ENCODE assay signal across 13 mouse cellular contexts in genomic region chr19:16784879-16785278, GRCm38 (mm10). TPM values are rescaled to one million over a fixed set of nuclear protein-coding genes. Genes with fewer than 3 reads are reported as not detected.
A peak's percentile ranks its signal among the peaks of the same experiment; 100 is the strongest.
DNase-seq lines count a peak whose midpoint lies in the region; ATAC-seq and TF ChIP-seq lines count a peak whose summit lies in the region.
"Had no signal": no experiment of that assay in that cellular context is flagged by ENCODE, and none has a peak within 500 bp of the region (broad histone marks: within the 10 kb centered on the region; RNA-seq: fewer than 3 reads in every experiment).

No protein-coding gene starts in this region.

- peak; percentile 30 for DNase-seq in forebrain, postnatal 0 days
- DNase-seq in liver, adult 2 months (ENCODE audit: extremely low read depth, low read depth, low spot score): peak; percentile 55
- no peak for DNase-seq in liver, embryonic 11.5 days (ENCODE audit: low spot score)
- peak; percentile 41 for DNase-seq in CH12.LX (ENCODE audit: extremely low read depth)
- DNase-seq in c-Kit-positive CD71-positive TER-119-negative erythroid progenitor cells, embryonic 14.5 days (ENCODE audit: low read depth): peak; percentile 33
- no peak for DNase-seq in layer of hippocampus, adult 18-20 months (ENCODE audit: low spot score in 2 of 2)
- DNase-seq: adrenal gland, postnatal 36 days had no signal

- no peaks in the 10 kb centered on the region for H3K79me2 ChIP-seq in liver, adult 2 months (ENCODE audit: control insufficient read depth, insufficient read depth, low read length)
- 0 out of 2 replicates have a peak, but pooled peaks cover 8% of the 10 kb centered on the region for H3K79me2 ChIP-seq in CH12.LX (replicated peaks; ENCODE audit: control insufficient read depth, extremely low read depth, insufficient read depth, poor library complexity, severe bottlenecking)

- 17% methylated on average over 3 of the region's 3 CpGs for WGBS in forebrain, postnatal 0 days
- WGBS in forebrain, embryonic 15.5 days: 28% methylated on average over 3 of the region's 3 CpGs
- WGBS in liver, adult 2 months: 28% methylated on average over 3 of the region's 3 CpGs
- 30% methylated on average over 3 of the region's 3 CpGs for WGBS in liver, embryonic 11.5 days

- H3K27me3 ChIP-seq in forebrain, postnatal 0 days (ENCODE audit: insufficient read depth, low read length): 0 out of 2 replicates have a peak, but pooled peaks cover 3% of the 10 kb centered on the region
- peaks cover 8% of the 10 kb centered on the region; the same call in 1 of the 2 replicates for H3K27me3 ChIP-seq in forebrain, embryonic 15.5 days
- no peaks in the 10 kb centered on the region for H3K27me3 ChIP-seq in liver, adult 2 months (ENCODE audit: control insufficient read depth, insufficient read depth, low read length)
- no peaks in the 10 kb centered on the region for H3K27me3 ChIP-seq in liver, embryonic 11.5 days (replicated peaks; ENCODE audit: control insufficient read depth, insufficient read depth, low read length)
- peaks cover 3% of the 10 kb centered on the region for H3K27me3 ChIP-seq in CH12.LX (replicated peaks)
- H3K27me3 ChIP-seq: stomach, embryonic 15.5 days had no signal

- TF ChIP-seq RAD21 in CH12.LX (IDR thresholded peaks at IDR 0.05; ENCODE audit: low read depth, low read length): peak; percentile 72

- dilution Hi-C loops in CH12.LX (cut with MboI; ENCODE audit: extremely low pct_ligation_motif_present, extremely low pct_unique_long_range_greater_than_20kb, low sequenced_read_pairs): no loop called here

- H3K4me1 ChIP-seq in forebrain, postnatal 0 days (ENCODE audit: insufficient read depth): no peaks in the 10 kb centered on the region; the same call in 1 of the 2 replicates
- H3K4me1 ChIP-seq in forebrain, embryonic 15.5 days: peaks cover 8% of the 10 kb centered on the region
- peaks cover 3% of the 10 kb centered on the region; the same call in 1 of the 2 replicates for H3K4me1 ChIP-seq in liver, adult 2 months (ENCODE audit: control insufficient read depth, insufficient read depth, low read length)
- H3K4me1 ChIP-seq in liver, embryonic 11.5 days (replicated peaks; ENCODE audit: control insufficient read depth, insufficient read depth, low read length): no peaks in the 10 kb centered on the region
- peaks cover 4 to 7% of the 10 kb centered on the region in 2 experiments; a peak in 3 of 4 replicates for H3K4me1 ChIP-seq in CH12.LX (ENCODE audit: control insufficient read depth in 1 of 2, insufficient read depth in 2 of 2)
- H3K4me1 ChIP-seq: stomach, embryonic 15.5 days had no signal

- H3K36me3 ChIP-seq in forebrain, postnatal 0 days (ENCODE audit: insufficient read depth): no peaks in the 10 kb centered on the region
- H3K36me3 ChIP-seq in forebrain, embryonic 15.5 days: no peaks in the 10 kb centered on the region
- H3K36me3 ChIP-seq in liver, adult 2 months (ENCODE audit: control insufficient read depth, insufficient read depth, low read length): no peaks in the 10 kb centered on the region
- no peaks in the 10 kb centered on the region for H3K36me3 ChIP-seq in liver, embryonic 11.5 days (ENCODE audit: control insufficient read depth, insufficient read depth, low read length)
- no peaks in the 10 kb centered on the region for H3K36me3 ChIP-seq in CH12.LX (replicated peaks in 1 of 2; ENCODE audit: control insufficient read depth in 1 of 2, insufficient read depth in 1 of 2, low read length in 1 of 2)
- H3K36me3 ChIP-seq: forebrain, embryonic 12.5 days; stomach, embryonic 15.5 days had no signal

- TF ChIP-seq POLR2A in liver, adult 2 months (IDR thresholded peaks at IDR 0.05; ENCODE audit: extremely low read depth, insufficient read depth, low read length): no peak
- TF ChIP-seq POLR2A in CH12.LX (IDR thresholded peaks at IDR 0.05; ENCODE audit: low read depth, low read length): no peak

- no peak for ATAC-seq in forebrain, postnatal 0 days
- no peak for ATAC-seq in forebrain, embryonic 15.5 days (replicated peaks)
- ATAC-seq in liver, embryonic 11.5 days (replicated peaks; ENCODE audit: low FRiP score): no peak
- ATAC-seq in inflammation-experienced regulatory T-cells, adult 6 months: no peak
- ATAC-seq: intestine, embryonic 16.5 days had no signal

- H3K9ac ChIP-seq in forebrain, postnatal 0 days: no peak overlapping the region
- H3K9ac ChIP-seq in forebrain, embryonic 15.5 days (replicated peaks): no peak overlapping the region
- H3K9ac ChIP-seq in liver, adult 2 months (ENCODE audit: low read depth, low read length): no peak overlapping the region
- no peak overlapping the region for H3K9ac ChIP-seq in liver, embryonic 11.5 days (ENCODE audit: low read depth, low read length)
- no peak overlapping the region for H3K9ac ChIP-seq in CH12.LX (ENCODE audit: insufficient read depth, low read depth)
- H3K9ac ChIP-seq: forebrain, embryonic 12.5 days; stomach, embryonic 15.5 days had no signal

- H3K9me3 ChIP-seq in forebrain, postnatal 0 days (ENCODE audit: low read length): no peaks in the 10 kb centered on the region
- H3K9me3 ChIP-seq in forebrain, embryonic 15.5 days: no peaks in the 10 kb centered on the region
- no peaks in the 10 kb centered on the region for H3K9me3 ChIP-seq in liver, embryonic 11.5 days (ENCODE audit: control insufficient read depth, low read length)
- H3K9me3 ChIP-seq in CH12.LX (replicated peaks; ENCODE audit: low read length): no peaks in the 10 kb centered on the region
- H3K9me3 ChIP-seq: forebrain, embryonic 12.5 days; stomach, embryonic 15.5 days had no signal

- peak; percentile 63 for TF ChIP-seq CTCF in forebrain, postnatal 0 days (IDR thresholded peaks at IDR 0.05; ENCODE audit: low read depth)
- TF ChIP-seq CTCF in liver, adult 2 months (IDR thresholded peaks at IDR 0.05; ENCODE audit: low read depth, low read length): peak; percentile 32; the same call in 1 of the 2 replicates
- TF ChIP-seq CTCF in CH12.LX (conservative IDR thresholded peaks at IDR 0.05 in 1 of 2, IDR thresholded peaks at IDR 0.05 in 1 of 2; ENCODE audit: low read depth in 2 of 2, low read length in 2 of 2): peak in 1 of 2 experiments; percentile 81; a peak in 3 of 4 replicates

- no peak overlapping the region for H3K27ac ChIP-seq in forebrain, postnatal 0 days (ENCODE audit: low read depth, low read length)
- H3K27ac ChIP-seq in forebrain, embryonic 15.5 days (replicated peaks): no peak overlapping the region
- H3K27ac ChIP-seq in liver, adult 2 months (replicated peaks; ENCODE audit: insufficient read depth, low read depth, low read length): no peak overlapping the region
- no peak overlapping the region for H3K27ac ChIP-seq in liver, embryonic 11.5 days (ENCODE audit: low read depth, low read length)
- H3K27ac ChIP-seq in CH12.LX (ENCODE audit: insufficient read depth, low read depth): no peak overlapping the region
- H3K27ac ChIP-seq: forebrain, embryonic 12.5 days; stomach, embryonic 15.5 days had no signal

- no peak for TF ChIP-seq EP300 in CH12.LX (IDR thresholded peaks at IDR 0.05; ENCODE audit: low read length)

- no peak overlapping the region for H3K4me3 ChIP-seq in forebrain, postnatal 0 days (ENCODE audit: low read depth, low read length)
- H3K4me3 ChIP-seq in forebrain, embryonic 15.5 days: no peak overlapping the region
- no peak overlapping the region for H3K4me3 ChIP-seq in liver, adult 2 months (ENCODE audit: insufficient read depth, low read depth, low read length)
- H3K4me3 ChIP-seq in liver, embryonic 11.5 days (ENCODE audit: low read depth, low read length): no peak overlapping the region
- no peak overlapping the region for H3K4me3 ChIP-seq in CH12.LX (replicated peaks in 1 of 3; ENCODE audit: low read depth in 2 of 3, low read length in 2 of 3, poor library complexity in 1 of 3)
- H3K4me3 ChIP-seq: forebrain, embryonic 12.5 days; myocyte; stomach, embryonic 15.5 days had no signal

- H3K4me2 ChIP-seq in forebrain, postnatal 0 days (ENCODE audit: low read depth): no peak overlapping the region
- H3K4me2 ChIP-seq in forebrain, embryonic 15.5 days (replicated peaks): no peak overlapping the region
- no peak overlapping the region for H3K4me2 ChIP-seq in liver, embryonic 11.5 days
- no peak overlapping the region for H3K4me2 ChIP-seq in CH12.LX (ENCODE audit: insufficient read depth, low read depth, poor library complexity, severe bottlenecking)
- H3K4me2 ChIP-seq: forebrain, embryonic 12.5 days; stomach, embryonic 15.5 days had no signal

- in situ Hi-C loops in CH12.LX (cut with MboI; ENCODE audit: low pct_ligation_motif_present, low pct_unique_long_range_greater_than_20kb, low sequenced_read_pairs): no loop called here

TF ChIP-seq in CH12.LX, 34 proteins besides CTCF, POLR2A, EP300 and RAD21:
- peak; percentile 65 for TF ChIP-seq SMC3 (IDR thresholded peaks at IDR 0.05; ENCODE audit: low read depth, low read length)
- TF ChIP-seq SIN3A (IDR thresholded peaks at IDR 0.05; ENCODE audit: low read length): 0 out of 2 replicates have a peak, but pooled peaks have one; percentile 37
- TF ChIP-seq CHD2 (IDR thresholded peaks at IDR 0.05; ENCODE audit: low read length): no peak
- TF ChIP-seq USF1 (IDR thresholded peaks at IDR 0.05; ENCODE audit: low read depth, low read length): no peak
TF ChIP-seq in CH12.LX: peak in this region for 2.

RNA-seq across cellular contexts. Expression of gene Vps13a, which starts 4.1 kb away (rescaled TPM):
- 19.2 and 23.5 TPM in 2 replicates for total RNA-seq in forebrain, postnatal 0 days (2014; rRNA removed)
- 3.2 and 5.4 TPM in 2 replicates for polyA plus RNA-seq in forebrain, postnatal 0 days (2015; fragmentation: Nextera tagmentation; extraction: Ambion mirVana)
- polyA plus RNA-seq in forebrain, embryonic 15.5 days (2015; fragmentation: Nextera tagmentation; extraction: Ambion mirVana): 7.7 TPM in 2 replicates
- total RNA-seq in liver, adult 2 months (2014; rRNA removed): 27.3 and 30.8 TPM in 2 replicates
- 1.0 and 1.1 TPM in 2 replicates for polyA plus RNA-seq in liver, adult 2 months (2012; rRNA removed)
- polyA plus RNA-seq in liver, embryonic 11.5 days (2014; fragmentation: Nextera tagmentation; extraction: Ambion mirVana): 14.1 and 19.4 TPM in 2 replicates
- total RNA-seq in CH12.LX (2012; rRNA removed) (27.8 and 35.9 TPM in 2 replicates), CH12.LX (2014; rRNA removed) (32.5 and 33.5 TPM in 2 replicates)
- 31.9 and 36.7 TPM in 2 replicates for polyA plus RNA-seq in CH12.LX (2012; ENCODE audit: insufficient read length, low read depth)
- polyA plus RNA-seq in inflammation-experienced regulatory T-cells, adult 6 months (2017; shearing (Covaris generic)): 10 to 100 TPM; 29.2 to 58.1 (median 53.5) TPM
- total RNA-seq in layer of hippocampus, adult 18-20 months (2021): 10 to 100 TPM; 65.5 to 75.3 TPM

Comparison
In these comparisons a context has a peak if more than half of its experiments do, and no peak if none do; other contexts are left out.
1. DNase-seq: peak in forebrain, postnatal 0 days (single experiment), liver, adult 2 months (single experiment), CH12.LX (single experiment) and c-Kit-positive CD71-positive TER-119-negative erythroid progenitor cells, embryonic 14.5 days (single experiment); none in liver, embryonic 11.5 days (single experiment) and layer of hippocampus, adult 18-20 months (0 of 2).